Mouse (Mus musculus): ENCODE measurements around the gene Glyatl3.

Glyatl3 gene

GRCm38 (mm10) chr17:40868952-40869747 lies 45.0 kb downstream of the Glyatl3 start:
- DNase-seq (ENCODE audit: low read depth, low spot score), result no peak

GRCm38 (mm10) chr17:40855065-40855464 lies 59.1 kb downstream of the Glyatl3 start:
- no peak for DNase-seq (ENCODE audit: low read depth, low spot score)
